Mouse (Mus musculus) gastrocnemius, adult 2 months (tissue): ENCODE results near the gene Pigf. TPM values are rescaled to one million over a fixed set of nuclear protein-coding genes. Genes with fewer than 3 reads are reported as not detected.
A peak's percentile ranks its signal among the peaks of the same experiment; 100 is the strongest.
"Not testable (repeated sequence)": the region's sequence is repeated elsewhere in the genome, so short reads cannot be mapped to it uniquely, and the experiment has no call there.

Experiments used
- DNase-seq: peaks from one replicate; pipeline ENCODE4 v3.0.0; 2022
- H3K27ac ChIP-seq: fragments of 200-600 bp; 2 replicates; pipeline ENCODE4 v1.8.1; 2022; ENCODE audit warnings: mild to moderate bottlenecking
- H3K4me3 ChIP-seq: fragments of 200-600 bp; 2 replicates; pipeline ENCODE4 v1.8.1; 2022; ENCODE audit warnings: mild to moderate bottlenecking, moderate library complexity
- CTCF ChIP-seq: fragments of 200-600 bp; IDR thresholded peaks from 2 replicates; pipeline ENCODE4 v1.8.1; 2022; ENCODE audit warnings: antibody characterized with exemption, mild to moderate bottlenecking, moderate library complexity
- intact Hi-C: fragments of 180-260 bp; cut with DNase I; formaldehyde crosslinking; loops from one replicate; pipeline ENCODE4 v1.15.1; 2025
- long read RNA-seq, 2 experiments: library from polyadenylated mRNA; stranded (forward); transcript quantifications; one replicate each; pipeline ENCODE4 v2.0.0; 2021
- total RNA-seq, 2 experiments: library from RNA; stranded (reverse); gene quantifications; 2 replicates each; pipeline ENCODE4 v1.2.3; 2021

The Pigf gene
- 1 to 10 TPM; 2.2 to 2.7 TPM for total RNA-seq
- long read RNA-seq, experiment 1, partial matches to known transcripts: 0 of 1 reads
- long read RNA-seq, experiment 1, other reads (novel, unspliced or antisense): 0 of 1 reads
- long read RNA-seq, experiment 2, partial matches to known transcripts: 0 of 2 reads
- long read RNA-seq, experiment 2, other reads (novel, unspliced or antisense): 1 of 2 reads

GRCm38 (mm10) chr17:87025269-87025949 lies at the start of gene Pigf, which contains the start of gene Cript:
Gene Pigf, minus strand, starts transcription at chr17:87025406.
Gene Cript, plus strand, starts transcription at chr17:87025550.
- intact Hi-C loops: loop anchor here (1.0 kb wide), 1 partner anchor 63 kb away; no protein-coding TSS in a partner anchor
- TF ChIP-seq CTCF: peak; percentile 24; the same call in 1 of the 2 replicates
- peak within 1 kb of the TSS; percentile 96 for H3K4me3 ChIP-seq
- DNase-seq: peak; percentile 98
- H3K27ac ChIP-seq: peak within 1 kb of the TSS; percentile 93

- Histone ChIP-seq H3K27ac (no peak overlapping the region), H3K4me3 (no peak overlapping the region)
- DNase-seq: no peak
- TF ChIP-seq CTCF: no peak
- intact Hi-C loops: no loop called here
Observed at GRCm38 (mm10) chr17:87073470-87073869, 48.3 kb upstream of the Pigf start.

GRCm38 (mm10) chr17:87072766-87073440 lies 47.7 kb upstream of the Pigf start:
- no peak for DNase-seq
- intact Hi-C loops: no loop called here
- no peak for TF ChIP-seq CTCF
- Histone ChIP-seq H3K4me3 (no peak overlapping the region), H3K27ac (no peak overlapping the region)

GRCm38 (mm10) chr17:87072183-87072582 lies 47.0 kb upstream of the Pigf start:
- intact Hi-C loops: not testable (repeated sequence)

GRCm38 (mm10) chr17:87068997-87069396 lies 43.8 kb upstream of the Pigf start:
- intact Hi-C loops: no loop called here
- H3K27ac ChIP-seq: no peak overlapping the region
- no peak for TF ChIP-seq CTCF
- no peak for DNase-seq
- no peak overlapping the region for H3K4me3 ChIP-seq

More at GRCm38 (mm10) chr17:87072183-87072582, 47.0 kb upstream of the Pigf start:
- not testable (repeated sequence) for H3K27ac ChIP-seq, H3K4me3 ChIP-seq, DNase-seq

- no peak overlapping the region for H3K27ac ChIP-seq
- no peak overlapping the region for H3K4me3 ChIP-seq
- intact Hi-C loops: no loop called here
- DNase-seq: no peak
- TF ChIP-seq CTCF: no peak
Observed at GRCm38 (mm10) chr17:87063969-87064368, 38.8 kb upstream of the Pigf start.

GRCm38 (mm10) chr17:87063461-87063860 lies 38.3 kb upstream of the Pigf start:
- H3K27ac ChIP-seq: no peak overlapping the region
- no peak for TF ChIP-seq CTCF
- H3K4me3 ChIP-seq: no peak overlapping the region
- DNase-seq: no peak
- intact Hi-C loops: no loop called here

- no peak for TF ChIP-seq CTCF
- intact Hi-C loops: no loop called here
- peak; percentile 37 for DNase-seq
- H3K27ac ChIP-seq: peak overlapping the region; percentile 48
- peak overlapping the region; percentile 13; the same call in 1 of the 2 replicates for H3K4me3 ChIP-seq
Observed at GRCm38 (mm10) chr17:87062639-87063038, 37.4 kb upstream of the Pigf start.

GRCm38 (mm10) chr17:87057486-87058266 lies 32.5 kb upstream of the Pigf start:
- TF ChIP-seq CTCF: no peak
- Histone ChIP-seq H3K27ac (peak overlapping the region; percentile 50), H3K4me3 (no peak overlapping the region)
- intact Hi-C loops: loop anchor here (5.0 kb wide), 1 partner anchor 50 kb away; the partner anchor contains the start of gene Socs5
- DNase-seq: peak; percentile 88

- H3K27ac ChIP-seq: no peak overlapping the region
- DNase-seq: no peak
- TF ChIP-seq CTCF: no peak
- intact Hi-C loops: loop anchor here (5.0 kb wide), 1 partner anchor 51 kb away; the partner anchor contains the start of gene Socs5
- H3K4me3 ChIP-seq: no peak overlapping the region
Observed at GRCm38 (mm10) chr17:87056761-87057160, 31.6 kb upstream of the Pigf start.

- DNase-seq: no peak
- Histone ChIP-seq H3K4me3 (no peak overlapping the region), H3K27ac (peak overlapping the region; percentile 70)
- intact Hi-C loops: loop anchor here (5.0 kb wide), 1 partner anchor 52 kb away; the partner anchor contains the start of gene Socs5
- TF ChIP-seq CTCF: no peak
Observed at GRCm38 (mm10) chr17:87055663-87056062, 30.5 kb upstream of the Pigf start.

GRCm38 (mm10) chr17:87055051-87055459 lies 29.8 kb upstream of the Pigf start:
- Histone ChIP-seq H3K4me3 (no peak overlapping the region), H3K27ac (peak overlapping the region; percentile 70)
- intact Hi-C loops: loop anchor here (5.0 kb wide), 1 partner anchor 52 kb away; the partner anchor contains the start of gene Socs5
- no peak for TF ChIP-seq CTCF
- DNase-seq: peak; percentile 68
